Mouse (Mus musculus) small intestine, adult 2 months (tissue): Measurements from ENCODE around the gene Cdk5. TPM values are rescaled to one million over a fixed set of nuclear protein-coding genes. Genes with fewer than 3 reads are reported as not detected.

Experiments used
- H3K27ac ChIP-seq: fragments of 200-500 bp; 2 replicates; pipeline ENCODE4 v1.5.1; 2012; ENCODE audit warnings: low read depth, low read length, control low read depth, inconsistent platforms; ENCODE audit not compliant: insufficient read depth
- H3K27me3 ChIP-seq: fragments of 200-500 bp; 2 replicates; pipeline ENCODE4 v1.6.1; 2012; ENCODE audit warnings: mild to moderate bottlenecking, moderate library complexity, low read length, inconsistent platforms; ENCODE audit not compliant: control insufficient read depth, insufficient read depth
- H3K36me3 ChIP-seq: fragments of 200-500 bp; 2 replicates; pipeline ENCODE4 v1.6.1; 2012; ENCODE audit warnings: mild to moderate bottlenecking, low read length, control low read depth, inconsistent platforms; ENCODE audit not compliant: control insufficient read depth, insufficient read depth
- H3K4me1 ChIP-seq: fragments of 200-500 bp; 2 replicates; pipeline ENCODE4 v1.6.1; 2012; ENCODE audit warnings: low read length, inconsistent platforms, mixed read lengths; ENCODE audit not compliant: control insufficient read depth, insufficient read depth, insufficient read length
- H3K4me3 ChIP-seq: fragments of 200-500 bp; 2 replicates; pipeline ENCODE4 v1.5.1; 2012; ENCODE audit warnings: low read depth, mild to moderate bottlenecking, control low read depth, inconsistent platforms, low read length, moderate library complexity
- CTCF ChIP-seq: fragments of 200-500 bp; IDR thresholded peaks from 2 replicates; pipeline ENCODE4 v1.5.1; 2012; ENCODE audit warnings: low read depth, mild to moderate bottlenecking, control low read depth, inconsistent platforms, low read length, moderate library complexity, mixed read lengths; ENCODE audit not compliant: insufficient replicate concordance, insufficient read length; ENCODE audit errors: extremely low read depth
- POLR2A ChIP-seq: fragments of 200-500 bp; IDR thresholded peaks from 2 replicates; pipeline ENCODE4 v1.6.1; 2012; ENCODE audit warnings: low read depth, mild to moderate bottlenecking, control low read depth, inconsistent platforms, low read length, moderate library complexity
- WGBS: fragments of 180-500 bp; shearing (Covaris S2); methylation state at CpG from one replicate; pipeline ENCODE4 v1.1.7; 2018; 5-methylcytosine and 5-hydroxymethylcytosine counted together
- polyA plus RNA-seq: library from polyadenylated mRNA; depleted of rRNA; stranded (reverse); fragments of >200 nt; gene quantifications from 2 replicates; pipeline ENCODE4 v1.2.3, GENCODE M21; 2012

Cdk5 gene
- polyA plus RNA-seq, 1 experiment = 64.7 TPM

- TF ChIP-seq POLR2A (peak; percentile 74), CTCF (no peak)
- Histone ChIP-seq H3K27me3 (no peaks in the 10 kb centered on the region), H3K4me3 (peak within 1 kb of the TSS; percentile 97), H3K36me3 (peaks cover 27% of the 10 kb centered on the region), H3K27ac (peak within 1 kb of the TSS; percentile 72), H3K4me1 (peaks cover 23% of the 10 kb centered on the region)
- WGBS = 1% methylated on average over 60 of the region's 60 CpGs
These were observed 21.6 kb upstream of the Cdk5 start, which contains the start of gene Fastk for GRCm38 (mm10) chr5:24444746-24445427. TSS of gene Fastk (minus strand) at chr5:24445287.

GRCm38 (mm10) chr5:24443927-24444326, 20.6 kb upstream of the Cdk5 start:
- Histone ChIP-seq H3K4me3 (peak overlapping the region; percentile 97), H3K27ac (peak overlapping the region; percentile 72; the same call in 1 of the 2 replicates), H3K36me3 (peaks cover 37% of the 10 kb centered on the region), H3K4me1 (peaks cover 23% of the 10 kb centered on the region), H3K27me3 (no peaks in the 10 kb centered on the region)
- 84% methylated on average over 12 of the region's 12 CpGs for WGBS
- TF ChIP-seq POLR2A = no peak
- no peak for TF ChIP-seq CTCF

- Histone ChIP-seq H3K27me3 (no peaks in the 10 kb centered on the region), H3K4me1 (peaks cover 23% of the 10 kb centered on the region), H3K4me3 (no peak overlapping the region), H3K27ac (no peak overlapping the region), H3K36me3 (peaks cover 43% of the 10 kb centered on the region)
- WGBS = 84% methylated on average over 7 of the region's 7 CpGs
- TF ChIP-seq CTCF = no peak
- TF ChIP-seq POLR2A = no peak
These were observed 19.9 kb upstream of the Cdk5 start for GRCm38 (mm10) chr5:24443204-24443603.

GRCm38 (mm10) chr5:24442029-24442428, 18.7 kb upstream of the Cdk5 start:
- Histone ChIP-seq H3K4me1 (peaks cover 19% of the 10 kb centered on the region), H3K27me3 (no peaks in the 10 kb centered on the region), H3K27ac (no peak overlapping the region), H3K36me3 (peaks cover 48% of the 10 kb centered on the region), H3K4me3 (no peak overlapping the region)
- TF ChIP-seq POLR2A = no peak
- WGBS = 68% methylated on average over 9 of the region's 9 CpGs

GRCm38 (mm10) chr5:24441187-24441586, 17.9 kb upstream of the Cdk5 start:
- WGBS = 91% methylated on average over 8 of the region's 8 CpGs

GRCm38 (mm10) chr5:24433993-24434392, 10.7 kb upstream of the Cdk5 start:
- Histone ChIP-seq H3K27me3 (no peaks in the 10 kb centered on the region), H3K36me3 (peaks cover 84% of the 10 kb centered on the region), H3K4me1 (peaks cover 4% of the 10 kb centered on the region; the same call in 1 of the 2 replicates), H3K4me3 (no peak overlapping the region), H3K27ac (no peak overlapping the region)
- TF ChIP-seq CTCF = no peak
- no peak for TF ChIP-seq POLR2A
- 92% methylated on average over 8 of the region's 8 CpGs for WGBS

More at GRCm38 (mm10) chr5:24441187-24441586, 17.9 kb upstream of the Cdk5 start:
- TF ChIP-seq POLR2A (no peak), CTCF (no peak)
- Histone ChIP-seq H3K4me3 (no peak overlapping the region), H3K27ac (no peak overlapping the region), H3K4me1 (peaks cover 15% of the 10 kb centered on the region), H3K27me3 (no peaks in the 10 kb centered on the region), H3K36me3 (peaks cover 56% of the 10 kb centered on the region)

- peaks cover 28% of the 10 kb centered on the region for H3K4me1 ChIP-seq
- no peaks in the 10 kb centered on the region for H3K27me3 ChIP-seq
- peak overlapping the region; percentile 63 for H3K4me3 ChIP-seq
- peak overlapping the region; percentile 68 for H3K27ac ChIP-seq
- 19% methylated on average over 9 of the region's 9 CpGs for WGBS
- H3K36me3 ChIP-seq = peaks cover 40% of the 10 kb centered on the region
- no peak for TF ChIP-seq POLR2A
- TF ChIP-seq CTCF = no peak
These were observed 5.3 kb upstream of the Cdk5 start for GRCm38 (mm10) chr5:24428596-24428995.

GRCm38 (mm10) chr5:24427981-24428402, 4.7 kb upstream of the Cdk5 start:
- Histone ChIP-seq H3K36me3 (peaks cover 34% of the 10 kb centered on the region), H3K4me1 (peaks cover 28% of the 10 kb centered on the region), H3K4me3 (peak overlapping the region; percentile 63), H3K27ac (peak overlapping the region; percentile 68), H3K27me3 (no peaks in the 10 kb centered on the region)
- WGBS = 20% methylated on average over 15 of the region's 15 CpGs
- no peak for TF ChIP-seq CTCF
